Mouse (Mus musculus) C2C12 (cell line): ENCODE results near the gene Zfyve26.

Experiments used
- CEBPB ChIP-seq: IDR thresholded peaks from one replicate; pipeline ENCODE4 v1.6.1; 2011; ENCODE audit warnings: low read depth, mild to moderate bottlenecking, control low read depth, moderate library complexity
- CTCF ChIP-seq: IDR thresholded peaks from one replicate; pipeline ENCODE4 v1.5.1; 2011; ENCODE audit not compliant: control insufficient read depth, insufficient read depth, insufficient read length
- FOSL1 ChIP-seq: IDR thresholded peaks from one replicate; pipeline ENCODE4 v1.8.0; 2011; ENCODE audit warnings: mild to moderate bottlenecking, low read length; ENCODE audit not compliant: poor library complexity, insufficient read depth, severe bottlenecking
- MAX ChIP-seq: IDR thresholded peaks from one replicate; pipeline ENCODE4 v1.6.1; 2011; ENCODE audit warnings: mild to moderate bottlenecking, control low read depth
- MYOD1 ChIP-seq: IDR thresholded peaks from one replicate; pipeline ENCODE4 v1.6.1; 2011; ENCODE audit warnings: low read depth; ENCODE audit not compliant: control insufficient read depth, insufficient read length
- MYOG ChIP-seq: IDR thresholded peaks from one replicate; pipeline ENCODE4 v1.6.1; 2011; ENCODE audit not compliant: control insufficient read depth, insufficient read length; ENCODE audit errors: extremely low read depth
- USF1 ChIP-seq: IDR thresholded peaks from one replicate; pipeline ENCODE4 v1.6.1; 2011; ENCODE audit warnings: low read depth, mild to moderate bottlenecking, control low read depth, moderate library complexity

DNA sequence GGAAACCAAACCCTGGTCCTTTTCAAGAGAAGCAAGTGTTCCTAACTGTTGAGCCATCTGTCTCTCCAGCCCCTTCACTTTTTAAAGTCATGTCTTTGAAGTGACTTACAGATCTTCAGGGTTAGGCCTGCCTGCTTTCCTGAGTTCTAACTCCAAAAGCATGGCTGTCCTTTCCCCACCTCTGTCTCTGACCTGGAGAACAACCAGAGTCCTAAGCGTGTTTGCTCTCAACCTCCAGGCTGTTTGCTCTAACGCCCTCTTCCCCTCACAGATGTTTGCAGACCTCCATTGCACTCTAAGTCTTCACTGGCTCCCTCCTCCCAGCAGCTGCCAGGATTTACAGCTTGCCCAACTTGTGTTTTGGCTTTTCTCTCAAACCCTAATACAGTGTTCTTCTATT, 30.6 kb upstream of the Zfyve26 start:
- TF ChIP-seq CTCF (no peak), USF1 (no peak), MAX (no peak), MYOG (no peak), FOSL1 (no peak), CEBPB (no peak), MYOD1 (no peak)
